Mouse (Mus musculus): ENCODE data around the gene Erich2. TPM values are rescaled to one million over a fixed set of nuclear protein-coding genes. Genes with fewer than 3 reads are reported as not detected.
A peak's percentile ranks its signal among the peaks of the same experiment; 100 is the strongest.
"Not testable (repeated sequence)": the region's sequence is repeated elsewhere in the genome, so short reads cannot be mapped to it uniquely, and the experiment has no call there.

The Erich2 gene
- 1.3 and 3.2 TPM in 2 replicates for polyA plus RNA-seq (2015; fragmentation: Nextera tagmentation; extraction: Ambion mirVana)

- no peak; the same call in 1 of the 2 replicates for ATAC-seq
- H3K27ac ChIP-seq: no peak within 1 kb of the TSS
Observed at GRCm38 (mm10) chr2:70508496-70508895, at the start of gene Erich2. Gene Erich2 (plus strand): TSS chr2:70508819.

GRCm38 (mm10) chr2:70463606-70464005 lies 45.0 kb upstream of the Erich2 start:
- no peaks in the 10 kb centered on the region for H3K4me1 ChIP-seq (replicated peaks)
- H3K9me3 ChIP-seq: no peaks in the 10 kb centered on the region
- no peak overlapping the region for H3K9ac ChIP-seq (replicated peaks)
- no peak overlapping the region for H3K4me3 ChIP-seq (replicated peaks)
- H3K36me3 ChIP-seq: no peaks in the 10 kb centered on the region
- H3K4me2 ChIP-seq (replicated peaks): no peak overlapping the region
- 96% methylated on average over 1 of the region's 1 CpGs for WGBS
- no peaks in the 10 kb centered on the region for H3K27me3 ChIP-seq
- ATAC-seq: no peak
- no peak overlapping the region for H3K27ac ChIP-seq

More at GRCm38 (mm10) chr2:70508496-70508895, at the start of gene Erich2:
- peak within 1 kb of the TSS; percentile 73 for H3K4me2 ChIP-seq (replicated peaks)
- peak within 1 kb of the TSS; percentile 47 for H3K4me3 ChIP-seq (replicated peaks)
- peaks cover 14% of the 10 kb centered on the region; the same call in 1 of the 2 replicates for H3K27me3 ChIP-seq
- WGBS: 5% methylated on average over 10 of the region's 10 CpGs
- no peaks in the 10 kb centered on the region for H3K36me3 ChIP-seq
- peak within 1 kb of the TSS; percentile 50 for H3K9ac ChIP-seq (replicated peaks)
- H3K4me1 ChIP-seq (replicated peaks): peaks cover 6% of the 10 kb centered on the region
- no peaks in the 10 kb centered on the region for H3K9me3 ChIP-seq

- peaks cover 51% of the 10 kb centered on the region for H3K4me1 ChIP-seq (replicated peaks)
- H3K27me3 ChIP-seq: peaks cover 52% of the 10 kb centered on the region
- no peak overlapping the region for H3K4me2 ChIP-seq (replicated peaks)
- no peaks in the 10 kb centered on the region for H3K36me3 ChIP-seq
- 6% methylated on average over 5 of the region's 5 CpGs for WGBS
- no peaks in the 10 kb centered on the region for H3K9me3 ChIP-seq
- no peak for ATAC-seq
- no peak overlapping the region for H3K27ac ChIP-seq
- H3K9ac ChIP-seq (replicated peaks): no peak overlapping the region
- no peak overlapping the region for H3K4me3 ChIP-seq (replicated peaks)
Observed at GRCm38 (mm10) chr2:70471136-70471535, 37.5 kb upstream of the Erich2 start.

- H3K4me2 ChIP-seq (replicated peaks): peak overlapping the region; percentile 68
- peak overlapping the region; percentile 29; the same call in 1 of the 2 replicates for H3K9ac ChIP-seq (replicated peaks)
- no peaks in the 10 kb centered on the region for H3K9me3 ChIP-seq
- H3K4me1 ChIP-seq (replicated peaks): peaks cover 60% of the 10 kb centered on the region
- under 1% methylated on average over 48 of the region's 48 CpGs for WGBS
- ATAC-seq: 0 out of 2 replicates have a peak, but pooled peaks have one; percentile 18
- peak overlapping the region; percentile 36 for H3K4me3 ChIP-seq (replicated peaks)
- H3K27me3 ChIP-seq: peaks cover 61% of the 10 kb centered on the region
- no peak overlapping the region for H3K27ac ChIP-seq
- no peaks in the 10 kb centered on the region for H3K36me3 ChIP-seq
Observed at GRCm38 (mm10) chr2:70471861-70472620, 36.6 kb upstream of the Erich2 start.

DNA sequence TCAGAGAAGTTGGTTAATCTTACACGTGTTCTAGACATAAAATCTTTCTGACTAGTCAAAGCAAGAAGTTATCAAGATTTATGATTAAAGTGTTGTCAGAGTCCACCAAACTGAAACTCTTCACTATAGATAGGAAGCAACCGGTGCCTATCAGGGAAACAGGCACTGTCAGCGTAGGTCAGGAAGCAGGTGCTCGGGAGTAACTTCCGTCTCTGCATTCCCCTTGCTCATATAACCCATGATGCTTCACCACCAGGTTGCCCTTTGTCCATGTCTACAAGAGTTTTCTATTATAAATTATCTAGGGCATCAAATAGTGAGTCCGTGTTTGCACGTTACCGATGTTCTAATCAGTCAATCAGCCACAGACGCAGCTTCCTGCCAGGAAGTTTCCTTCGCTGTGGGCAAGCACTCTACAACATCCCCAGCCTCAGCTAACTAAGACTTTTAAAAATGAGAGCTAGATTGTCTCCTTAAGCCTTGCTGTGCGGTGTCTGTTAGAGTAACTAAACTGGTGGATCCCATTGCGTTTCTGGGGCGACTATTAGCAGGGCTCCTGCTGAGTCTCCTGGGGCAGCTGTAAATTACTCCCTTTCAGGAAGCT lies 10.8 kb upstream of the Erich2 start:
- ATAC-seq: no peak
- Histone ChIP-seq H3K4me2 (replicated peaks) (no peak overlapping the region), H3K9me3 (no peaks in the 10 kb centered on the region; the same call in 1 of the 2 replicates), H3K27me3 (peaks cover 7% of the 10 kb centered on the region; the same call in 1 of the 2 replicates), H3K27ac (no peak overlapping the region), H3K9ac (replicated peaks) (no peak overlapping the region), H3K36me3 (no peaks in the 10 kb centered on the region), H3K4me1 (replicated peaks) (no peaks in the 10 kb centered on the region), H3K4me3 (replicated peaks) (no peak overlapping the region)
- 50% methylated on average over 13 of the region's 13 CpGs for WGBS

DNA sequence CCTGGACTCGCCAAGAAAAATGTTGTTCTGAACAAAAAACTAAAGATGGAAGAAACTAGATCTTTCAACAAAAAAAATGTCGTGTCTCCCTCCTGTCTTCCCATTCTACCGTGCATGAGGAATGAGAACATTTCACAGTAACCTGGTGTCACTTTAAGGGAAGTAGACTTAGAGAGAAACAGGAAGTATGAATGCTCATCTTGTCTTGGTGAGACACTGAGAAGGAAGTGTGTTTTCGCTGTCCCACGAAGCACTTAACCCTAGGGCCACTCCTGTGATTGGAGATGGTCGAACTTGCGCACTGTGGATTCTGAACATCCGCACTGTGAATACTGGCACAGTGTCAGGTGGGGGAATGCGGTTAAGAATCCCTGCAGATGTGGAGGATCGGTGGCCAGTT lies 5.2 kb upstream of the Erich2 start:
- 91% methylated on average over 10 of the region's 10 CpGs for WGBS

DNA sequence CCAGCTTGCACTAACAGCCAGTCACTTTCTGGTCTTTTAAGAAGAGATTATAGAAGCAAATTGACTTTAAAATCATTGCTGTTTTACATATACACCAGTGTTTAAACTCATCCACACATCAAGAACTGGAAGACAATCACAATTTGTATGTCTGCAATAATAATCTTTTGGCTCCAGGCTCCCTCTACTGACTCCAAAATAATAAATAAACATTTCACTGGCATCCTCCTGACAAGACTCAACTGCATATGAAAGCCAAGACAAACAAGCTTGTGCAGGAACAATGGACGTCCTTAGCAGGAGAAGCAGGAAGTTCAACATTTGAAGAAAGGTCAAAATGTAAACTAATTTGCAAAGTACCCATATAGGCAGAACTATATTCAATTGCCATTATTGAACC lies 3.4 kb upstream of the Erich2 start:
- no peak overlapping the region for H3K9ac ChIP-seq (replicated peaks)
- no peaks in the 10 kb centered on the region for H3K36me3 ChIP-seq
- 26% methylated on average over 1 of the region's 1 CpGs for WGBS
- no peak overlapping the region for H3K4me2 ChIP-seq (replicated peaks)
- peaks cover 18% of the 10 kb centered on the region; the same call in 1 of the 2 replicates for H3K27me3 ChIP-seq
- peaks cover 6% of the 10 kb centered on the region for H3K4me1 ChIP-seq (replicated peaks)
- no peak overlapping the region for H3K27ac ChIP-seq
- H3K4me3 ChIP-seq (replicated peaks): no peak overlapping the region
- no peak for ATAC-seq
- H3K9me3 ChIP-seq: no peaks in the 10 kb centered on the region

More for the DNA sequence above, 5.2 kb upstream of the Erich2 start:
- Histone ChIP-seq H3K9me3 (no peaks in the 10 kb centered on the region), H3K9ac (replicated peaks) (no peak overlapping the region), H3K4me2 (replicated peaks) (no peak overlapping the region), H3K36me3 (no peaks in the 10 kb centered on the region), H3K27ac (no peak overlapping the region), H3K4me1 (replicated peaks) (peaks cover under 1% of the 10 kb centered on the region), H3K27me3 (peaks cover 18% of the 10 kb centered on the region; the same call in 1 of the 2 replicates), H3K4me3 (replicated peaks) (no peak overlapping the region)
- no peak for ATAC-seq

GRCm38 (mm10) chr2:70505896-70506295 lies 2.7 kb upstream of the Erich2 start:
- Histone ChIP-seq H3K36me3 (no peaks in the 10 kb centered on the region), H3K4me3 (replicated peaks) (no peak overlapping the region), H3K27ac (no peak overlapping the region), H3K27me3 (peaks cover 15% of the 10 kb centered on the region; the same call in 1 of the 2 replicates), H3K4me1 (replicated peaks) (peaks cover 6% of the 10 kb centered on the region), H3K9ac (replicated peaks) (no peak overlapping the region), H3K4me2 (replicated peaks) (no peak overlapping the region), H3K9me3 (no peaks in the 10 kb centered on the region)
- WGBS: 24% methylated on average over 4 of the region's 4 CpGs
- no peak for ATAC-seq

DNA sequence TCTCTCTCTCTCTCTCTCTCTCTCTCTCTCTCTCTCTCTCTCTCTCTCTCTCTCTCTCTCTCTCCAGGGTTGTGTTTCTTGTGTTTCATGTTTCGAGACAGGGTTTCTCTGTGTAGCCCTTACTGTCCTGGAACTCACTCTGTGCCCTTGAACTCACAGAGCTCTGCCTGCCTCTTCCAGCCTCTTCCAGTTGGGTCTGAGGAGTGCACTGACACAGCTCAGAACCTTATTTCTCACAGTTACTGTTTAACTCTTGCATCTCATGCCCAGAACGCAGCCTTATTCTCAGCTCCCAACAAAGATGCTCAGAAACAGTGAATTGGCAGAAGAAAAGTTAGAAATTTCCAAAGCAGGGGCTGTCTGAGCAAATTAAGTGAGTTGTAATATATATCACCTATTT lies 2.2 kb upstream of the Erich2 start:
- H3K4me1 ChIP-seq (replicated peaks): peaks cover 6% of the 10 kb centered on the region
- H3K9ac ChIP-seq (replicated peaks): no peak overlapping the region
- WGBS: 50% methylated on average over 2 of the region's 2 CpGs
- no peaks in the 10 kb centered on the region for H3K36me3 ChIP-seq
- ATAC-seq: no peak
- H3K27ac ChIP-seq: no peak overlapping the region
- peaks cover 14% of the 10 kb centered on the region; the same call in 1 of the 2 replicates for H3K27me3 ChIP-seq
- no peak overlapping the region for H3K4me2 ChIP-seq (replicated peaks)
- no peak overlapping the region for H3K4me3 ChIP-seq (replicated peaks)
- H3K9me3 ChIP-seq: no peaks in the 10 kb centered on the region

DNA sequence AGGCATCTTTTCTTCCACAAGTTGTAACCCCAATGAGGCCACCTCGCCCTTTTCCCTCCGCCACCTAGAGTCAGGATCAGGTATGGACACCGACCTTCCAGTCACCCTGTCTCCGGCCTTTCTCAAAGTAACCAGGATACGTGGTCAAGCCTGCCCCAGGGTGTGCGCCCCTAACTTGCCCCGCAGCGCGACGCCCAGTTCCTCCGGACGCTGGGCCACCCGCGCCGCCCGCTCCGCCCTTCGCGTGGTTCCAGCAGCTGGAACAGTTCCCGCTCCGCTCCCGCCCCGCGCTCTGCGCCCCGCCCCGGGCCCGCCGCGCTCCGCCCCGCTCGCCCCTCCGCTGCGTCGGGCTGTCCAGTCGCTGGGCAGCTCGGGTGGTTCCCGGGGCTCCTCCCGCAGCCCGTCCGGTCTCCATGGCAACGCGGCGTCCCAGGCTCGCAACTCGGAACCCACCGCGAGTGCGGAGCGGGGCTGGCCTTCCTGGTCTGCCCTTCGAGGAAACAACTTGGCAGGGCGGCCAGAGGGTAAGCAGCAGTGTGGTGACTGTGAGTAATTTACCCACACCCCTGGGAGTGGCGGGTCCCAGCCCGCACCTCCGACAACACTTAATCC lies 508 bp downstream of the Erich2 start:
- WGBS: 1% methylated on average over 54 of the region's 56 CpGs
- Histone ChIP-seq H3K4me3 (replicated peaks) (peak overlapping the region; percentile 47), H3K9me3 (no peaks in the 10 kb centered on the region), H3K9ac (replicated peaks) (peak overlapping the region; percentile 50), H3K4me2 (replicated peaks) (peak overlapping the region; percentile 73), H3K4me1 (replicated peaks) (peaks cover 6% of the 10 kb centered on the region), H3K36me3 (no peaks in the 10 kb centered on the region), H3K27ac (no peak overlapping the region), H3K27me3 (peaks cover 10% of the 10 kb centered on the region; the same call in 1 of the 2 replicates)
- ATAC-seq: peak; percentile 97

DNA sequence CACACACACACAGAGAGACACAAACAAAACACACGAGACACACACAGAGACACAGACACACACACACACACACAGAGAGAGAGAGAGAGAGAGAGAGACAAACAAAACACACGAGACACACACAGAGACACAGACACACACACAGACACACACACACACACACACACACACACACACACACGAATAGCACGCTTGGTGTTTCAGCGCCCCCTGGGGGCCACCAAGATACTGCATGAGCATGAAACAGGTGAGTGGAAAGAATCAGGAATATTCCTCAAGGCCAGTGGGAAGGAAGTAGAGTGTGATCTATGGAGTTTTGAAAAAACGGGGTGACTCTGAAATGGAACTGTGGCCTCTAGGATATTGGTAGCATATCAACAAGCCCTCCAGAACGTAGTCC lies 29.7 kb downstream of the Erich2 start:
- not testable (repeated sequence) for ATAC-seq; H3K4me3 ChIP-seq (replicated peaks); H3K4me1 ChIP-seq (replicated peaks); H3K9ac ChIP-seq (replicated peaks); H3K9me3 ChIP-seq; H3K27me3 ChIP-seq; H3K36me3 ChIP-seq; H3K4me2 ChIP-seq (replicated peaks); H3K27ac ChIP-seq
- 38% methylated on average over 7 of the region's 7 CpGs for WGBS

DNA sequence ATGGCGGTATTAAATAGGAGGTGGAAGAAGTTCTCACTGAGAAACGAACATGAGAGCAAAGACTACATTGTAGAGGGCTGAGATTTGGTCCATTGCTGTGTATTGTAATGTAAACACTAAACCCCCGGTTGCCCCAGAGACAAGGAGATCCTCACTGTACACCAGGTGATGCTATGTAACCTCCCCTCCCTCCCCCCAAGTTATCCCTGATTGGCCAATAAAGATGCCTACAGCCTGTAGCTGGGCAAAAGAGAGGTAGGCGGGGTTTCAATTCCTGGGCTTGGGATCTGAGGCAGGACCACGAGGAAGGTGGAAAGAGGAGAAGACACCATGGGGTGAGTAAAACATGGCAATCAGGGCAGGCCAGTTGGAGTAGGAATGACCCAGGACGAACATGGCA lies 42.1 kb downstream of the Erich2 start:
- ATAC-seq: no peak
- H3K9ac ChIP-seq (replicated peaks): no peak overlapping the region
- no peaks in the 10 kb centered on the region for H3K27me3 ChIP-seq
- H3K9me3 ChIP-seq: no peaks in the 10 kb centered on the region
- H3K36me3 ChIP-seq: no peaks in the 10 kb centered on the region
- 70% methylated on average over 6 of the region's 6 CpGs for WGBS
- no peak overlapping the region for H3K27ac ChIP-seq
- H3K4me1 ChIP-seq (replicated peaks): no peaks in the 10 kb centered on the region
- H3K4me3 ChIP-seq (replicated peaks): no peak overlapping the region
- no peak overlapping the region for H3K4me2 ChIP-seq (replicated peaks)
